Mouse (Mus musculus) layer of hippocampus, adult 9-10 months (tissue): ENCODE results near the gene Wdr70.

ENCODE experiments used
- DNase-seq: peaks from one replicate; pipeline ENCODE4 v3.0.0; 2022; ENCODE audit warnings: low spot score

Wdr70 gene

DNA sequence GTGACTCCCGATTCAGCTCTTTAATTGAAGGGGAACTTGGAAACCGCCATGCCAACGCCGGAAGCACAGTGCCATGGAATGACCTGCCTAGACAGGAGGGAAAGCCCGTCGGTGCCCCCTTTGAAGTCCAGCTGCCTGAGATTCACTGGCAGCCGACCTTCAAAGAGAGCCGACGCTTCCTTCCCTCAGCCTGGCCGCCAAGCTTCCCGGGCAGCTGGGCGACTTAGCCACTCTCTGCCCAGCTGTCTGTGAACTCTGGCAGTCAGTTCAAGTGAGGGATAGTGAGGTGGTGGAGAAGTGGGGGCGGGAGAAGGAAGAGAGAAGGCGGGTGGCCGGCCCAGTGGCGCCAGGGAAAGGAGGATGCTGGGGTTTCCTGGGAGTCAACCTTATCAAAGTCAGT lies 164.9 kb downstream of the Wdr70 start:
- DNase-seq: no peak

DNA sequence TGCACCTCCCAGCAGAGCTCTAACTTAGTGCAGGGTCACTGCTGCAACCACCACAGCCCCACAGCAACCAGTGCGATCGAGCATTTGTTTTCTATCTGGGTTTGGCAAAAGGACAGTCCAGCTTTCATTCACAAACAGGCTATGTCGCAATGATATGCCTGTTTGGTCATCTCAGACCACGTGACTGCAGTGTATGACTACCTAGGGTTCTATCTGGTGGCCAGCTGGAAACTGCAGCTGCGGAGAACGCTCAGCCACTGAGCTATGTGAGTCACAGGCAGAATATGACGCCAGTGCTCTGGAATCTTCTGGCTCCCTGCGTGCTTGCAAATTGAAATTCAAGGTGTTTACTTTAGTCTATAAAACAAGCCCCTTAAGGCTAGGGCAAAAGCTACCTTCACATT lies 167.4 kb downstream of the Wdr70 start:
- no peak for DNase-seq

DNA sequence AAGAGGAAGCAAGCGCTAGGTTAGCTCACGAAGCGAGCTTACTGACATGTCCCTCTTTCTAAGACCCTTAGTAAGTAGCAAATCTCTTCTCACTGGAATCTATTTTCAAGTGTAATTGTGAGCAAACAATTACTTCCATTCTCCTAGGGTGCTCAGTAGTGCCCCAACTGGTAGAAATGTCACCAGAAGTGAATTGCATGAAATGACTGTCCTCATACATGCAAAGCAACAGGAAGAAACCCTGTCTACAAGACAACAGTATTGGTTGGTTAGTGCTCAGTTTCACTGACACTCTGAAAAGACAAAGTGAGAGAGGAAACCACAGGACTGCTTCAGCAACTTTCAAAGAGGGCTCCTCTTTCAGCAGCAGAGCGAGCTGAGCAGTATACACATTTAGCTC lies 173.6 kb downstream of the Wdr70 start:
- no peak for DNase-seq

DNA sequence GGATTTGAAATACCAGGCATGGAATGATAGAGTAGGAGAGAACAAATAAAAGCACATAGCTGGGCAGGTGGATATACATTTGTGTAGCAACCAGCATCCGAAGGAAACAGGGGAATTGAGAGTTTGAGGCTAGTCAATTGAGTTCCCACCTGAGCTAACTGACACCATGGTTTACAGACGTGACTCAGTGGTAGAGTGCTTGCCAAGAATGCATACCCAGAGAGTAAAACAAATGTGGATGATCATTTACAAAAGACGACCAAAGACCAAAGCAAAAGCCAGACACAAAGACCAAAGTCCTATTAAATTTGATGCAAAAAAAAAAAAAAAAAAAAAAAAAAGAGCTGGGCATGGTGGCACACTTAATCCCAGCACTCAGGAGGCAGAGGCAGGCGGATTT lies 175.7 kb downstream of the Wdr70 start:
- no peak for DNase-seq

DNA sequence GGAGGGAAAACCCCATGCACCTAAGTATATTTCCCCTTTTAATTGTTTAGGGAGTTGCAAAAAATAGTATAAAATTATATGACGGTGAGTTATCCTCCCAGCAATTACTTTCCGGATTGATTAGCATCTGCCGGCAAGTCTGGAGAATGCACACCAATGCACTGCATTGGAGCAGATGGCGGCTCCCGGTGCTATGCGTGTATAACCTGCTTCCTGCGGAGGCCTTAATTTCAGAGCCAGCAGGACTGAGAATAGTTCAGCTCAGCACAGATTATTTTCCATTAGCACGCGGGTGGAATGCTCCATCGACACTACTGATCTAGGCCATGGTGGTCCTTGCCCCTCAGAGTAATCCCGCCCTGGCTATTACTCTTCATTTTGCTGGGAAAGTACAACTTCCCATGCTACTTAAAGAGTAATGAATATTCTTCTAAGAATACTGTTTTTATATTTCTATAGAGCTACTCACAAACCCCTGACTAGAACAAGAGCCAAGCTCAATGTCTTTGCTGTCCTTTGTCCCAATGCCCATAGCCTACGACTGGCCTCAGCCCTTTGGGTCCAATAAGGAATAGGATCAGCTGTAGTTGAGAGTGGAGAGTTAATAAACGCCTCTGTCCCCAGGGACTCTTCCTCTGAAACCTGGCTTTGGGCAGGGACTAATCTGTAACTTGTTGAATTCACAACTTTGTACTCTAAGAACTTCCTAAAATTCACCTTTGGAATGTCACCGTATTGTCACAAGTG lies 176.5 kb downstream of the Wdr70 start:
- no peak for DNase-seq

- DNase-seq: no peak
Measured at GRCm38 (mm10) chr15:7921124-7921523, 177.9 kb downstream of the Wdr70 start.

GRCm38 (mm10) chr15:7906491-7907035 lies 192.4 kb downstream of the Wdr70 start:
- DNase-seq: no peak

DNA sequence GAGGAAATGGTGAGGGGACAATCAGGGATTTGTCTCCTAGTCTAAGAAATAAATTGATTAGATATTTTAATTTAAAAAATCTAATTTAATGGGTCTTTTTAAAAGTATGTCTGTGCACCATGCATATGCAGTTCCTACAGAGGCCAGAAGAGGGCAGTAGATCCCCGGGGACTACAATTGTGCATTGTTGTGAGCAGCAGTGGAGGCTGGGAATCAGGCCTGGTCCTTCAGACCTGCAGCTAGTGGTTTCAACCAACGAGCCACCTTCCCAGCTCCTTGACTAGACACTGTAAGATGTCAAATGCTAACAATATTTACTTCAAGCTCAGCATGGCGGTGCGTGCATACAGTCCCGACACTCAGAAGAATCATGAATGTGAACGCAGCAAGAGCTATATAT lies 199.7 kb downstream of the Wdr70 start:
- DNase-seq: no peak

GRCm38 (mm10) chr15:7891547-7892282 lies 207.3 kb downstream of the Wdr70 start:
- no peak for DNase-seq

GRCm38 (mm10) chr15:7890286-7890685 lies 208.7 kb downstream of the Wdr70 start:
- no peak for DNase-seq

GRCm38 (mm10) chr15:7889362-7889674 lies 209.7 kb downstream of the Wdr70 start:
- DNase-seq: no peak

DNA sequence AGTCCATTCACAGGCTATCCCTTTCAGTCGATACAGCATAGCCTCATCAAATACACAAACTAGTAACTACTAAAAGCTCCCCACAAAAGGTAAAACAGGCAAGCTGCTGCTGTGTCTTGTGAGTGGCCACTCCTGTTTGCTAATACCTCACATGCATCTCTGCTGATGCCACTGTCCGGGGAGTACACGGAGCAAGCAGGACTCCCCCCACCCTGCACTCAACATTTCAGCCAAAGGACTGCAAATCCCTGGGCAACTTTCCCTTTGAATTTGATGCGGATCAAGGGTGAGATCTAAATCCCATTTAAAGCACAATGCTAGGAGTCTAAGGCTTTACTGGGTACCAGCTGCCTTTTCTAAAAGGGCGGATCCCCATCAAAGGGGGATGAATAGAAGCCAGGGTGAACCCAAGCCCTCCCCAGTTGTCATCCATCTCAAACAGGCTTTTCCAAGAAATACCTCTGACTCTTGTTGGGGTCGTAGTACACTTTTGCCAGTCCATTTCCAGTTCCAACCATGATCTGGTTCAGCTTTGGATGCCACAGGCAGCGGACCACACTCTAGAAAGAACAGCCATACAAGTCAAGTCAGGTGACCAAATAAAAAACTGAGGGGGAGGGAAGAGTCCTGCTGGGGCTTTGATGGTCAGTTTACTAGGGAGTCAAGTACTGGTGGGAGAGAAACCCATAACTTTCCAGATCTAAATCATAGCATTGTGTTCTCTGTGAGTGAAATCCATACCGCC lies 210.2 kb downstream of the Wdr70 start:
- DNase-seq: no peak

GRCm38 (mm10) chr15:7886591-7886990 lies 212.4 kb downstream of the Wdr70 start:
- DNase-seq: no peak

- no peak for DNase-seq
Measured at GRCm38 (mm10) chr15:7885106-7885505, 213.9 kb downstream of the Wdr70 start.

DNA sequence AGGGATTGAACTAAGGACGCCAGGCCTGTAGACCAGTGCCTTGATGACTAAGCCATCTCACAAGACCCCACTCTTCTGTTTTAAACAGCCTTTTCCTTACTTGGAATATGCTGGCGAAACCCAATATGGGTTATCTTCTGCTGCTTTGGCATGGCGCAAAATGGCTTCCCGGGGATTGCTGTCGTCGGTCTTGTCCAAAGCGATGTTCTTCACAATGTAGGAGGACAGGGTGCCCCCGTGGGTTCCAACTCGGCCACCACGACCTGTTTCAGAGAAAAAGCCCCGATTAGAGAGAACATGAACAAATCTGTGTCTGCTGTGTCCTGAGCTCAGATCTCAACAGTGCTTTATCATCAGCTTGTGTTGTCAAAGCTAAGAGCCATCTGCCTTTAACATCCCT lies 214.8 kb downstream of the Wdr70 start:
- no peak for DNase-seq

- no peak for DNase-seq
Measured at GRCm38 (mm10) chr15:7879956-7880355, 219.1 kb downstream of the Wdr70 start.

GRCm38 (mm10) chr15:7878861-7879260 lies 220.1 kb downstream of the Wdr70 start:
- no peak for DNase-seq

DNA sequence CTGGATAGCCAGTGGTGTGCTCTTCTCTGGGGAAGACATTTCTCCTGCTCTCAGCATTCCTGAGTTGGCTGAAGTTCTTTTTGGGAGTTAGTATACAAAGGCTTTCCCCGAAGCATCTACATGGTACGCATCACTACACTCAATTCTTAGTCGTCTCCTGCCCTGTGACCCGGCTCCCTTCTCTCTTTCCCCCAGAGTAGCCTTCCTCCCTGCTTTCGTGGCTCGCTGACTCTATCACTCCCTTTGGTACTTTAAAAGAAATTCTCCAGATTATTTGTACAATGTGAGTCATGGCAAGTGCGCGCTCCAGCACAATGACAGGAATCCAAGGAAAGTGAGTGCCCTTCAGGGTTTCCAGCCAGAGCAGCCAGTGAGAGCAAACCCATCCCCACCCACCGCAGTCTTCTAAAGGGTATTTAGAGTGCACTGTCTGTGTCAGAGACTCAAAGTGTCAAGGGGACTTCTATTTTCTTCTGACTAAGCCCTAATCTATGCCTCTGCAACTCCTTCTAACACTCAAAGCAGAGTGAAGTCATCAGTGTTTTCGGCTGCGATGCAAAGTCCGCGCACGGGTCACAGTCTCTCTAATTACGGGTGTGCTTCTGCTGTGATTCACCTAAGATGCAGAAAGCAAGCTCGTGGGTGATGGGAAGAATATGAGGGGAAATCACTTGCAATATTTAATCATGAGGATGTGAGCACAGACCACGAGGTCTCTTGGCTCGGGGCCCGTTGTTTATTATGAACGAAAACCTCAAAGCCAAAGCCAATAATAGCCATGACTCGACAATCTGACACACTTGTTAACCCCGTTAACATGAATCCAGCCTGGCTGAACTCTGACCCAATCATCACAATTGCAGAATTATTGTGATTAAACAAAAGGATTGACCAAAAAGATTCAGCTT lies 221.2 kb downstream of the Wdr70 start:
- no peak for DNase-seq

- no peak for DNase-seq
Measured at GRCm38 (mm10) chr15:7875879-7876278, 223.1 kb downstream of the Wdr70 start.

- DNase-seq: no peak
Measured at GRCm38 (mm10) chr15:7872473-7872872, 226.5 kb downstream of the Wdr70 start.

DNA sequence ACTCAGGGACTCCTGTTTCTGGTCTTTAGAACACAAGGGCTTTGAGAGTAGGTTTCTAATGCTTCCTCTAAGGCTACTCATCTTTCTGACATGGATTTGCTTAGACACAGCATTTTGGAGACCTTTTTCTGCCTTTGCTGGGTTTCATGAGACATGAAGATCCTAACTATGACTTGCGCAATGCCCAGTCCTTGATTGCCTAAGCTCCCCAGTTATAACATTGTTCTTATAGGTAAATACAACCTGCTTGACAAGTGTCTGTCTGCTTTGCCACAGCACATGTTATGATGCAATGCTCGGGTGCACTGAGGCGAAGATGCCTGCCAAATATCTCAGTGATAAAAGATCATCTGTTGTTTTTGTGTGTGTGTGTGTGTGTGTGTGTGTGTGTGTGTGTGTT lies 233.7 kb downstream of the Wdr70 start:
- DNase-seq: no peak

DNA sequence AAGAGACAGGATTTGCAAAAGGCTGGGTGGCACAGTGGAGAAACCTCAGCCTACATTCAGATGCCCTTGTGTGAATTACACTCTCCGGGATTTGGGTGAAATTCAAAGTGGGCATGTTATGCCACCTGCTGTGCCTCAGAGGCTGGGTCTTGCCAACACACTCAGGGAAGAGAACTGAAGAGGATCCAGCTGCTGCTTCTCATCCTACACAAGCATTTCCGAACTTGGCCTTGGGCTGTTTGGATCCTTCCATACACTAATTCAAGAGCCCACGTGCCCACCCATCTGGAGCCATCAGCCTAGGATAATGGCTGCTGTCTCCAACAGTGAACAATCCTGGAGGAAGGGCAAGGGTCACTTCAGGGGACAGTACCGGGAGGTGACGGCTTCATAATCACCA lies 235.7 kb downstream of the Wdr70 start:
- no peak for DNase-seq
